In the genomic region with DNA sequence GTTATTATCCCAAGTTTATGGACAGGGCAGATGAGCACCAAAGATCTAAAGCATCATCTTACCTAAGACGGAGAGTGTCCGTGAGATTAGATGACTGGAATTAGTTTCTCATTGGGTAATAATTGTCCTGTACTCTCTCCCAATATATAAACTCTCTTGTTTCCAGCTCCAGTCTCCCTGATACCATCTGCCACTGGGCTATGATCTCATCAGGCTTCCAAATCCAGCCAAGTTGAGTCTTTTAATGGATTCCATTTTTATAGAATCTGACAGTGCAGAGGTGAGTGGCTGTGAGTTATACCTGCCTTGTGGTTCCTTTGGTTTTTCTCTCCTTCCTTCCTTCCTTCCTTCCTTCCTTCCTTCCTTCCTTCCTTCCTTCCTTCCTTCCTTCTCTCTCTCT, we compare ENCODE assay signal across 8 mouse cellular contexts.
"Had no signal": no experiment of that assay in that cellular context is flagged by ENCODE, and none has a peak within 500 bp of the region (broad histone marks: within the 10 kb centered on the region; RNA-seq: fewer than 3 reads in every experiment).

No protein-coding gene starts in this region.

- DNase-seq: kidney, postnatal 14 days; layer of hippocampus, postnatal 36 days; lung, embryonic 14.5 days; lung, postnatal 10 days; right cerebral cortex, postnatal 14 days; thymus, postnatal 4 days had no signal

- ATAC-seq: liver, embryonic 12.5 days; midbrain, embryonic 16.5 days had no signal
